25 mouse cellular contexts compared by ENCODE assay signal in the genomic region with DNA sequence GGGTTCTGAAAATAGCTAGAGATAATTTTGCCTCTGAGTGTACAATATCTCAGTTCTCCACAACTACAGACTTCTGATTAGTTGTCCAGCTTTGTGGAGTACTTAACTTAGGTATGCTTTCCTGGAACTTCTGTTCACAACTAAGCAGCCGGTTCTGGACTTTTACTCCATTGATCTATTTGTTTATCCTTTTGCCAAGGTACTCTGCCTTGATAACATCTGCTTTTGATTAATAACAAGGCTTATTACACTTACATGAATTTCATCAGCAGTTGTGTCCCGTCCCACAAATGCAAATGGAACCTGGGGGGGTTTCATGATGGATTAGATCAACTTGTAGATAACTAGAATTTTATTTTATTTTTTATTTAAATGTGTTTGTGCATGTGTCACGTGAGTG. TPM values are rescaled to one million over a fixed set of nuclear protein-coding genes. Genes with fewer than 3 reads are reported as not detected.
"Had no signal": no experiment of that assay in that cellular context is flagged by ENCODE, and none has a peak within 500 bp of the region (broad histone marks: within the 10 kb centered on the region; RNA-seq: fewer than 3 reads in every experiment).

No protein-coding gene starts in this region.

- H3K27me3 ChIP-seq: neural tube, embryonic 13.5 days; neural tube, embryonic 15.5 days; stomach, embryonic 15.5 days had no signal

- H3K36me3 ChIP-seq: neural tube, embryonic 13.5 days; neural tube, embryonic 15.5 days; stomach, embryonic 15.5 days had no signal

- DNase-seq: retina, postnatal 1 day; right cerebral cortex, adult 18-20 months; right cerebral cortex, postnatal 14 days; right cerebral cortex, postnatal 25 days; right cerebral cortex, postnatal 4 days; spleen, adult 18-20 months; thymus, adult 18-20 months; thymus, adult 2 months; thymus, postnatal 14 days; thymus, postnatal 25 days; thymus, postnatal 36 days; thymus, postnatal 4 days had no signal

- H3K9me3 ChIP-seq: neural tube, embryonic 13.5 days; neural tube, embryonic 15.5 days; stomach, embryonic 15.5 days had no signal

- H3K4me3 ChIP-seq: neural tube, embryonic 13.5 days; neural tube, embryonic 15.5 days; stomach, embryonic 15.5 days had no signal

- H3K27ac ChIP-seq: neural tube, embryonic 13.5 days; neural tube, embryonic 15.5 days; stomach, embryonic 15.5 days; stomach, postnatal 0 days had no signal

- H3K4me2 ChIP-seq: neural tube, embryonic 13.5 days; neural tube, embryonic 15.5 days; stomach, embryonic 15.5 days had no signal

- H3K4me1 ChIP-seq: neural tube, embryonic 13.5 days; neural tube, embryonic 15.5 days; stomach, embryonic 15.5 days had no signal

- H3K9ac ChIP-seq: neural tube, embryonic 13.5 days; neural tube, embryonic 15.5 days; stomach, embryonic 15.5 days had no signal

RNA-seq across cellular contexts. Expression of a gene that starts 3.8 kb away (rescaled TPM):
- total RNA-seq: neutrophil, adult 5-6 weeks had no signal
- polyA plus RNA-seq: neural tube, embryonic 13.5 days; neural tube, embryonic 14.5 days; small intestine, adult 2 months; spleen, adult 2 months; stomach, embryonic 14.5 days; stomach, embryonic 15.5 days; stomach, postnatal 0 days; testis, adult 2 months; thymus, adult 2 months had no signal

RNA-seq across cellular contexts. Expression of a gene that starts 33.4 kb away (rescaled TPM):
- total RNA-seq: neutrophil, adult 5-6 weeks had no signal
- polyA plus RNA-seq: neural tube, embryonic 13.5 days; neural tube, embryonic 14.5 days; neural tube, embryonic 15.5 days; small intestine, adult 2 months; spleen, adult 2 months; stomach, embryonic 14.5 days; stomach, embryonic 15.5 days; stomach, embryonic 16.5 days; stomach, postnatal 0 days; testis, adult 2 months; thymus, adult 2 months; thymus, postnatal 0 days; urinary bladder, adult 2 months had no signal

RNA-seq across cellular contexts. Expression of a gene that starts 37.1 kb away (rescaled TPM):
- total RNA-seq: neutrophil, adult 5-6 weeks had no signal
- polyA plus RNA-seq: neural tube, embryonic 13.5 days; small intestine, adult 2 months; spleen, adult 2 months; stomach, embryonic 14.5 days; testis, adult 2 months; urinary bladder, adult 2 months had no signal

RNA-seq across cellular contexts. Expression of a gene that starts 41.0 kb away (rescaled TPM):
- total RNA-seq: neutrophil, adult 5-6 weeks had no signal
- polyA plus RNA-seq: neural tube, embryonic 13.5 days; neural tube, embryonic 14.5 days; neural tube, embryonic 15.5 days; small intestine, adult 2 months; spleen, adult 2 months; stomach, embryonic 14.5 days; stomach, embryonic 15.5 days; stomach, embryonic 16.5 days; stomach, postnatal 0 days; testis, adult 2 months; thymus, adult 2 months; thymus, postnatal 0 days; urinary bladder, adult 2 months had no signal

RNA-seq across cellular contexts. Expression of a gene that starts 58.7 kb away (rescaled TPM):
- total RNA-seq: neutrophil, adult 5-6 weeks had no signal
- polyA plus RNA-seq: neural tube, embryonic 13.5 days; neural tube, embryonic 14.5 days; neural tube, embryonic 15.5 days; small intestine, adult 2 months; stomach, embryonic 14.5 days; stomach, postnatal 0 days; testis, adult 2 months; thymus, postnatal 0 days; urinary bladder, adult 2 months had no signal
